Mouse (Mus musculus) limb, embryonic 15.5 days (tissue): ENCODE measurements at regions not wholly inside any gene's neighbourhood (a gene's known extent, or its start where the extent isn't known, plus 50 kb on each side); places are given as distances from the start of the nearest gene placed in this dataset.

ENCODE experiments used
- ATAC-seq: fragments of 200-750 bp; cut with Nextera tagmentation; 2 replicates; pipeline ENCODE4 v1.8.0; 2017; ENCODE audit warnings: low read depth, moderate TSS enrichment; ENCODE audit not compliant: insufficient number of reproducible peaks, low FRiP score, low TSS enrichment
- H3K27ac ChIP-seq: fragments of 300-500 bp; sonication (generic); 2 replicates; pipeline ENCODE4 v1.5.1; 2015; ENCODE audit warnings: moderate library complexity, mild to moderate bottlenecking, inconsistent platforms
- H3K27me3 ChIP-seq: fragments of 300-500 bp; sonication (generic); 2 replicates; pipeline ENCODE4 v1.6.1; 2015; ENCODE audit warnings: inconsistent platforms
- H3K36me3 ChIP-seq: fragments of 300-500 bp; sonication (generic); 2 replicates; pipeline ENCODE4 v1.6.1; 2015; ENCODE audit warnings: inconsistent platforms
- H3K4me1 ChIP-seq: fragments of 300-500 bp; sonication (generic); 2 replicates; pipeline ENCODE4 v1.6.1; 2015; ENCODE audit warnings: inconsistent platforms
- H3K4me2 ChIP-seq: fragments of 300-500 bp; sonication (generic); 2 replicates; pipeline ENCODE4 v1.6.1; 2015; ENCODE audit warnings: mild to moderate bottlenecking, inconsistent platforms
- H3K4me3 ChIP-seq: fragments of 300-500 bp; sonication (generic); 2 replicates; pipeline ENCODE4 v1.5.1; 2015; ENCODE audit warnings: mild to moderate bottlenecking, inconsistent platforms
- H3K9ac ChIP-seq: fragments of 300-500 bp; sonication (generic); 2 replicates; pipeline ENCODE4 v1.6.1; 2015; ENCODE audit warnings: inconsistent platforms
- H3K9me3 ChIP-seq: fragments of 300-500 bp; sonication (generic); 2 replicates; pipeline ENCODE4 v1.6.1; 2016; ENCODE audit warnings: inconsistent platforms
- WGBS: fragments of 180-500 bp; shearing (Covaris S2); methylation state at CpG from one replicate; pipeline ENCODE4 v1.1.7; 2015; 5-methylcytosine and 5-hydroxymethylcytosine counted together

DNA sequence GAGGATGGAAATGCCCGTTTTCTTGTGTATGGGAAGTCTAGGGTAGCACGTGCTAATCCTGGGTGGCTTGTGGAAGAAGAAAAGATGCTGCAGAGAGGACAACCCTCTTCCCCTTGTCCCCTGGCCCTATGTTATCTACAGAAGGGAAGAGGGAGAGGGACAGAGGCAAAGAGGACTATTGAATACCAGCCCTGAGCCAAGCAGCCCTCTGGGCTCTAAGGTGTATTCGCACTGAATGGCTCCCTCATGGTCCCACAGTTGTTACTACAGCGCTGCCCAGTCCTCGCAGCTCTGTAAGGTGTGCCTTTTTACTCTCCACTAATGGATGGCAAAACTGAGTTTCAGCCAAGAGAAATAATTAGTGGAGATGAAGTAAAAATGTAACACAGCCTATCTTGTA is 128.9 kb downstream of the Cd24a start:
- Histone ChIP-seq H3K27me3 (no peaks in the 10 kb centered on the region), H3K9ac (no peak overlapping the region), H3K4me3 (no peak overlapping the region), H3K36me3 (no peaks in the 10 kb centered on the region), H3K27ac (no peak overlapping the region), H3K9me3 (no peaks in the 10 kb centered on the region), H3K4me1 (peaks cover 19% of the 10 kb centered on the region), H3K4me2 (no peak overlapping the region)
- no peak for ATAC-seq
- WGBS: 69% methylated on average over 5 of the region's 5 CpGs

DNA sequence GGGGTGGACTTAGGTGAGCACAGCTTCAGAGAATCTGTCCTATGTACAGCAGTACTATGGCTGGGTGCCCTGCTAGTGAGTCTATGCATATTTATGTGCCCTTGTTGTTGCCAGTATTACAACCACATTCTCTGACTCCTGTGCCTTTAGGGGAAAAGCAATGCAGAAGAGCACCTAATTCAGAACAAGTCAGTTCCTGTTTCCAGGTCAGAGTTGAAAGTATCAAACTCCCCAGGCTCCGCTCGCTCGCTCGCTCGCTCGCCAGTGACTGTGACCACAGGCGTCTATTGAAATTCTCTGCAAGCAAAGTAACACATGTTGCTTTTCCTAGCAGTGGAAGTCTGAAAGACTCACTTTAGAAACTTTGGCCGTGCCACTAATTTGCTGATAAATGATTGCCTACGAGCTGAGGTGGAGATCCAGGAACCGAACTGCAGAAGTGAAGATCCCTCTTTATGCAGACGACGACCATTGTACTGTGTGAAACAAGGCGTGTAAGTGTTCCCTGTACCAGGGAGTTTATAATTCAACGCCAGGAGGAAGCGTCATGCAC is 129.8 kb downstream of the Cd24a start:
- 52% methylated on average over 15 of the region's 15 CpGs for WGBS
- peaks cover 19% of the 10 kb centered on the region for H3K4me1 ChIP-seq
- no peaks in the 10 kb centered on the region for H3K36me3 ChIP-seq
- 0 out of 2 replicates have a peak overlapping the region, but pooled peaks have one; percentile 17 for H3K4me2 ChIP-seq
- H3K27me3 ChIP-seq: no peaks in the 10 kb centered on the region
- H3K9me3 ChIP-seq: no peaks in the 10 kb centered on the region
- ATAC-seq: no peak
- H3K4me3 ChIP-seq: no peak overlapping the region
- no peak overlapping the region for H3K9ac ChIP-seq
- no peak overlapping the region for H3K27ac ChIP-seq

- H3K27ac ChIP-seq: no peak overlapping the region
- no peak for ATAC-seq
- no peak overlapping the region for H3K4me3 ChIP-seq
- no peak overlapping the region for H3K9ac ChIP-seq
- no peak overlapping the region for H3K4me2 ChIP-seq
- H3K36me3 ChIP-seq: no peaks in the 10 kb centered on the region
- no peaks in the 10 kb centered on the region for H3K27me3 ChIP-seq
- 93% methylated on average over 6 of the region's 6 CpGs for WGBS
- no peaks in the 10 kb centered on the region for H3K9me3 ChIP-seq
- peaks cover 19% of the 10 kb centered on the region for H3K4me1 ChIP-seq
Observed at GRCm38 (mm10) chr10:43709278-43710033, 131.4 kb downstream of the Cd24a start.

- ATAC-seq: no peak
- 83% methylated on average over 8 of the region's 8 CpGs for WGBS
- H3K9me3 ChIP-seq: no peaks in the 10 kb centered on the region
- H3K4me1 ChIP-seq: peaks cover 15% of the 10 kb centered on the region
- H3K4me2 ChIP-seq: no peak overlapping the region
- no peaks in the 10 kb centered on the region for H3K36me3 ChIP-seq
- H3K27me3 ChIP-seq: no peaks in the 10 kb centered on the region
- no peak overlapping the region for H3K4me3 ChIP-seq
- no peak overlapping the region for H3K27ac ChIP-seq
- H3K9ac ChIP-seq: no peak overlapping the region
Observed at GRCm38 (mm10) chr10:43710186-43710885, 132.3 kb downstream of the Cd24a start.

DNA sequence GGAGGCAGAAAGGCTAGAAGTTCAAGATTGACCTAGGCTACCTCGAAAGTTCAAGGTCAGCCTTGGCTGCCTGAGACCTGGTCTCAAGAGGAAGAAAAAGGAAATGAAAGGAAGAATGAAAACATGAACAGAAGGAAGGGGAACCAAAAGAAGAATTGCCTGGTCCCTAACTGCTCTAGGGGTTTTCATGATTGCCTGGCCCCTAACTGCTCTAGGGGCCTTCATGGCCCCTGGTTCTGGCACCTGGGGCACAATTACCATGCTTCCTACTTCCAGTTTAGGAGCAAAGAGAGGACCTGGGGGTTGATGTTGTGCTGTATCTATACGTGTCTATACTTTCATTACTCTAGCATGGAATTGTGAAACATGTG is 132.8 kb downstream of the Cd24a start:
- peaks cover 13% of the 10 kb centered on the region for H3K4me1 ChIP-seq
- no peak overlapping the region for H3K4me3 ChIP-seq
- H3K9me3 ChIP-seq: no peaks in the 10 kb centered on the region
- no peak overlapping the region for H3K27ac ChIP-seq
- H3K4me2 ChIP-seq: no peak overlapping the region
- H3K27me3 ChIP-seq: no peaks in the 10 kb centered on the region
- H3K9ac ChIP-seq: no peak overlapping the region
- no peak for ATAC-seq
- no peaks in the 10 kb centered on the region for H3K36me3 ChIP-seq
- 93% methylated on average over 2 of the region's 2 CpGs for WGBS

GRCm38 (mm10) chr10:43712657-43713056 is 134.6 kb downstream of the Cd24a start:
- ATAC-seq: no peak

DNA sequence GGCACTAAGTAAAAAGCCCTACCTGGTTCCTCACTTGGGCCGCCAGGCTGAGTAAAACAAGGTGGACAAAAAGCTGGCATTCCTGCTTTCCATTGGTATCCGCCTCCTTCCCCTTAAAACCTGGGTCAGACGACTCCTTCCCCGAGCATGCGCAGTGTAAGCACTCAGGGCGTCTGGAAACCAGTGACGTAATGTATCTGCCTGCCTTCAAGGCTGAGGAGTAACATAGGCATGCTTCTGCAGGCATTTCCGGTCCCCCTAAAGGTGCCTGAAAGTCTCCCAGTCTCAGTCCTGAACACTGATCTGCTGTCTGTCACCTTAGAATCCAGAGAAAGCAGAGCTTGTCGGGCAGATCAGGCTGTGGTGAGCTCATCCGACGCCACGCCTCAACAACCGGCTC is 140.7 kb downstream of the Cd24a start:
- H3K4me3 ChIP-seq: no peak overlapping the region
- no peaks in the 10 kb centered on the region for H3K36me3 ChIP-seq
- 34% methylated on average over 13 of the region's 13 CpGs for WGBS
- H3K4me1 ChIP-seq: peaks cover 26% of the 10 kb centered on the region
- no peak overlapping the region for H3K27ac ChIP-seq
- H3K9ac ChIP-seq: no peak overlapping the region
- ATAC-seq: no peak
- no peak overlapping the region for H3K4me2 ChIP-seq
- H3K9me3 ChIP-seq: no peaks in the 10 kb centered on the region
- no peaks in the 10 kb centered on the region for H3K27me3 ChIP-seq

More at GRCm38 (mm10) chr10:43712657-43713056, 134.6 kb downstream of the Cd24a start:
- Histone ChIP-seq H3K4me3 (no peak overlapping the region), H3K9me3 (no peaks in the 10 kb centered on the region), H3K27me3 (no peaks in the 10 kb centered on the region), H3K27ac (no peak overlapping the region), H3K4me2 (no peak overlapping the region), H3K36me3 (no peaks in the 10 kb centered on the region), H3K9ac (no peak overlapping the region), H3K4me1 (peaks cover 3% of the 10 kb centered on the region; the same call in 1 of the 2 replicates)

DNA sequence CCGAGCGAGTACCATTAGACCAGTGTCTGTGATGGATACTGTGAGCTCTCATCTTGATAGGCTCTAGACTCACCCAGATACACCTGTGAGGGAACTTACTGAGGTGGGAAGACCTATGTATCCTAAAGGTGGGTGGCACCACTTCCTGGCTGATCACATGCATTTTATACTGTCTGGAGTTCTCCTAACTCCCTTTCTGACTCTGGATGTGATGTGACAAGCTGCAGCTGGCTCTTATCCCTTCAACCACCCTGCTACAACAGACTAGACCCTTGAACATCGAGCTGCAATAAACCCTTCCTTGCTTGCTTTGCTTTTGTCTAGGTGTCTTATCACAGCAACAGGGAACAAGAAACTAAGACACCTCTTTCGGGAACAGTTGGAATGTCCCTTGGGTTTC is 143.3 kb downstream of the Cd24a start:
- ATAC-seq: no peak
- H3K4me2 ChIP-seq: no peak overlapping the region
- H3K9ac ChIP-seq: no peak overlapping the region
- no peak overlapping the region for H3K27ac ChIP-seq
- H3K9me3 ChIP-seq: no peaks in the 10 kb centered on the region
- no peak overlapping the region for H3K4me3 ChIP-seq
- no peaks in the 10 kb centered on the region for H3K27me3 ChIP-seq
- H3K36me3 ChIP-seq: no peaks in the 10 kb centered on the region
- 71% methylated on average over 4 of the region's 4 CpGs for WGBS
- peaks cover 26% of the 10 kb centered on the region for H3K4me1 ChIP-seq

DNA sequence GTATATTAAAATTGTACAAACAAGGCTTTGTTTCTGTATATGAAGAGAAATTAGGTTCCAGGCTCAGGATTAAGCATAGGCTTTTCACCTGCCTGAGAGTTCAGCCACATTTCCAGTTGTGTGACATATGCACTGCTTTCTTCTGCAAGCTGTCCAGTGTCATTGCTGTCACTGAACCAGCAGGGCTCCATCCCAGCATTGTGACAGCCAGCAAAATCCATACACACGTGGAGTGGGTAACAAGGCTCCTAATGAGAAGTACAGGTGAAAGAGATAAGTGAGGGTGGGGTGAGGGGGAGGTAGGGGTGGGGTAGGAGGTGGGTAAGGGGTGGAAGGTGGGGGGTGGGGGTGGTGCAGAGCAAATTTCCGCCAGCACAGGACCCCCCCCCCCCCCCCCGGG is 144.1 kb downstream of the Cd24a start:
- peaks cover 26% of the 10 kb centered on the region for H3K4me1 ChIP-seq
- no peak for ATAC-seq
- no peak overlapping the region for H3K4me2 ChIP-seq
- H3K9ac ChIP-seq: no peak overlapping the region
- no peaks in the 10 kb centered on the region for H3K9me3 ChIP-seq
- H3K27ac ChIP-seq: peak overlapping the region; percentile 59; the same call in 1 of the 2 replicates
- H3K36me3 ChIP-seq: no peaks in the 10 kb centered on the region
- H3K4me3 ChIP-seq: no peak overlapping the region
- H3K27me3 ChIP-seq: no peaks in the 10 kb centered on the region
- 2% methylated on average over 2 of the region's 3 CpGs for WGBS

DNA sequence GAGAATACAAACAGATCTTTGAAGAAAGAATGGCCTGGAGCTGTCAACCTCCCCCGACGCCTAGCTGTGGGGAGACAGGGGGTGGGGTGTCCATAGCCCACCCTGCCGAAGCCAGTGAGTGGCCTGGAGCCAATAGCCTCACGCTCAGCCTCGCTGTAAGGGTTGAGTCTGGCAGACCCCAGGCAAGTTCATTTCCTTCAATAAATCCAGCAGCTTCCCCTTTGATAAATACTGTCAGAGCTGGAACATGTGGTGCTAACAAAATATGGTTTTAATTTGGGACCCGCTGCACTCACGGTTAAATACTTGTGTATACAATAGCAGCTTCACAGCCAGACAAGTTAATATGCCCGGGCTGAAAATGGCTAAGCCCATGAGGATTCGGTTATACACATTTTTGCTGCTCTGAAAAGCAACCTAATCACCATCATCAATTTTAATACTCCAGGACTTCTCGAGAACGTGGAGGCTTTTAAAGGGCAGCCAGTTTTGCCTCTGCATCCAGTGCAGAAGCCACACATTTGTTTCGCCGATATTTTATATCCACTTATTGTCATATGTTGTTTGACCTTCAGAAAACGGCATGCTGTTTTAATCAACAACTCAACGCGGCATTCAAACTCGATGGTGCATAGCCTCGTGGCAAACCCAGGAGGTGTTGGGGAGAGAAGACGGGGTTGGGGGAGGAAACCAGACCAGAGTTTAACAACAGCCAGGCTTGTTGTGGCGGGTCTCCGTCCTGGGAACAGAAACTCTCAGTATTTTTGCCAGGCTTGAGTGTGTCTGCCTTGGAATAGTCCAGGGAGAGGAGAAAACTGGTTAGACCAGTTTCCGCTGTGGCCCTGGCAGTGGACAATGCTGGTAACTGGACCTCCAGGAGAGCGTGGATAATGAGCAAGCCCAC is 144.9 kb downstream of the Cd24a start:
- 1% methylated on average over 23 of the region's 23 CpGs for WGBS
- Histone ChIP-seq H3K36me3 (no peaks in the 10 kb centered on the region), H3K27ac (peak overlapping the region; percentile 59), H3K27me3 (no peaks in the 10 kb centered on the region), H3K4me2 (peak overlapping the region; percentile 54), H3K4me1 (peaks cover 26% of the 10 kb centered on the region), H3K9me3 (no peaks in the 10 kb centered on the region), H3K9ac (peak overlapping the region; percentile 3; the same call in 1 of the 2 replicates), H3K4me3 (peak overlapping the region; percentile 29)
- peak; percentile 62; the same call in 1 of the 2 replicates for ATAC-seq

DNA sequence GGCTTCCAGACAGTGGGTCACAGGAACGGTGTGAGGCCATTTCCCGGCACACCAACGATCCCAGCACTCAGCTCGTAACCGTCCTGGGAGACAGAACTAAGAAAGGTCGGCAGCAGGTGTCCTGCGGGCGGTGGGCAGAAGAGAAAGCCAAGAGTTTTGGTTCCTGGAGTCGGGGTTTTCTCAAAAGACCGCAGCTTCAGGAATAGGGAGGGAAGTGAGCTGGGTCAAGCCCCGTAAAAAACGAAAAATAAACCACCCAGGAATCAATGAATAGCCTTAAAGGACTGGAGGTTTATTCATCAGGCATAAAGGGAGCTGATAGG is 145.5 kb downstream of the Cd24a start:
- Histone ChIP-seq H3K4me2 (peak overlapping the region; percentile 54), H3K36me3 (no peaks in the 10 kb centered on the region), H3K27ac (peak overlapping the region; percentile 59), H3K4me1 (peaks cover 25% of the 10 kb centered on the region), H3K9me3 (no peaks in the 10 kb centered on the region), H3K9ac (no peak overlapping the region; the same call in 1 of the 2 replicates), H3K27me3 (no peaks in the 10 kb centered on the region), H3K4me3 (peak overlapping the region; percentile 29)
- ATAC-seq: 0 out of 2 replicates have a peak, but pooled peaks have one; percentile 32
- WGBS: under 1% methylated on average over 12 of the region's 12 CpGs
